Mouse (Mus musculus): ENCODE results near the gene Mpp3.

DNA sequence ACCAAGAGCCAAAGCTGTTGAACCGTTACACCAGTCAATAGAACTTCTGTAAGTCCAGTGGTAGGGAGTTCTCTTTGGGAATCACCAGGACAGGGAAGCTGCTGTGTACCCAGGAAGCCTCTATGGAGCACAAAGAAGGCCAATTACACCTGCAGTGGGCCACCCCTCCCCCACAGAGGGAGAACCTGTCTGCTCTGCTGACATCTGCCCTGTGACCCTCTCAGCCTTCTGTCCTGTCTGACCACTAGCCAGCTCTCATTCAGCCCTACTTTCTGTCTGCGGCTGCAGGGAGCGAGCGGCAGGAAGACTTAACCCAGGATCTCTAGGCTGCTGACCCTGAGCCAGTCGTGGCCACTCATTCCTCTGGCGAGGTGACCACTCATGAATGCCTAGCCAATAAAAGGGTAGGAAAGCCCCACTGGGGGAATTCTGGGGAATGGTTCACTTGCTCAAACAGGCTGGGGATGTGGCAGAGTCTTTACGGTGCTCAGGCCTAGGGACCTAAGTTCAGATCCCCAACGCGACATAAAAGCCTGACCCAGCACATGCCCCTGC, 47.6 kb downstream of the Mpp3 start:
- TF ChIP-seq CTCF (IDR thresholded peaks at IDR 0.05; ENCODE audit: low read depth, low read length) (no peak), EP300 (IDR thresholded peaks at IDR 0.05; ENCODE audit: insufficient read depth, low read depth, low read length) (no peak), POLR2A (IDR thresholded peaks at IDR 0.05; ENCODE audit: insufficient read depth, low read length) (no peak)
